Mouse (Mus musculus) testis, postnatal 14 days (tissue): ENCODE data around the gene Hist2h2aa2.
"Not testable (repeated sequence)": the region's sequence is repeated elsewhere in the genome, so short reads cannot be mapped to it uniquely, and the experiment has no call there.

ENCODE experiments used
- DNase-seq: peaks from one replicate; pipeline ENCODE4 v3.0.0; 2021; ENCODE audit warnings: low spot score

Hist2h2aa2 gene

GRCm38 (mm10) chr3:96261623-96262022, 21.5 kb upstream of the Hist2h2aa2 start:
- DNase-seq: no peak

- no peak for DNase-seq
Observed at GRCm38 (mm10) chr3:96260220-96260619, 20.1 kb upstream of the Hist2h2aa2 start.

- no peak for DNase-seq
Observed at GRCm38 (mm10) chr3:96257190-96257589, 17.1 kb upstream of the Hist2h2aa2 start.

GRCm38 (mm10) chr3:96255926-96256593, 16.0 kb upstream of the Hist2h2aa2 start:
- DNase-seq: no peak

GRCm38 (mm10) chr3:96254683-96255355, 14.7 kb upstream of the Hist2h2aa2 start:
- DNase-seq: no peak

GRCm38 (mm10) chr3:96251787-96252186, 11.7 kb upstream of the Hist2h2aa2 start:
- no peak for DNase-seq

GRCm38 (mm10) chr3:96250890-96251289, 10.8 kb upstream of the Hist2h2aa2 start:
- no peak for DNase-seq

- no peak for DNase-seq
Observed at GRCm38 (mm10) chr3:96249034-96249345, 8.9 kb upstream of the Hist2h2aa2 start.

- no peak for DNase-seq
Observed at GRCm38 (mm10) chr3:96248141-96249033, 8.3 kb upstream of the Hist2h2aa2 start.

- no peak for DNase-seq
Observed at GRCm38 (mm10) chr3:96247356-96248140, 7.5 kb upstream of the Hist2h2aa2 start.

- DNase-seq: not testable (repeated sequence)
Observed at GRCm38 (mm10) chr3:96246427-96246856, 6.4 kb upstream of the Hist2h2aa2 start, which contains the start of gene Hist2h3c1. Gene Hist2h3c1, plus strand, starts transcription at chr3:96246685.

- DNase-seq: not testable (repeated sequence)
Observed at GRCm38 (mm10) chr3:96246018-96246417, 5.9 kb upstream of the Hist2h2aa2 start.

- DNase-seq: peak; percentile 85
Observed at GRCm38 (mm10) chr3:96245003-96245886, 5.2 kb upstream of the Hist2h2aa2 start, which contains the start of gene Hist2h2aa1. Gene Hist2h2aa1, plus strand, starts transcription at chr3:96245497.

GRCm38 (mm10) chr3:96243921-96244572, 4.0 kb upstream of the Hist2h2aa2 start:
- no peak for DNase-seq

GRCm38 (mm10) chr3:96240799-96241197, 722 bp upstream of the Hist2h2aa2 start:
- DNase-seq: no peak

GRCm38 (mm10) chr3:96238954-96239793, 902 bp downstream of the Hist2h2aa2 start, which contains the start of gene Hist2h3c2:
Gene Hist2h3c2, minus strand, starts transcription at chr3:96239127.
- DNase-seq: not testable (repeated sequence)

- DNase-seq: peak; percentile 53
Observed at GRCm38 (mm10) chr3:96237904-96238511, 2.1 kb downstream of the Hist2h2aa2 start.

- DNase-seq: no peak
Observed at GRCm38 (mm10) chr3:96237335-96237903, 2.7 kb downstream of the Hist2h2aa2 start.
